Mouse (Mus musculus) small intestine, adult 2 months (tissue): ENCODE results near the gene Adgrb3.

Source experiments
- CTCF ChIP-seq: fragments of 200-500 bp; IDR thresholded peaks from 2 replicates; pipeline ENCODE4 v1.5.1; 2012; ENCODE audit warnings: low read depth, mild to moderate bottlenecking, control low read depth, inconsistent platforms, low read length, moderate library complexity, mixed read lengths; ENCODE audit not compliant: insufficient replicate concordance, insufficient read length; ENCODE audit errors: extremely low read depth
- POLR2A ChIP-seq: fragments of 200-500 bp; IDR thresholded peaks from 2 replicates; pipeline ENCODE4 v1.6.1; 2012; ENCODE audit warnings: low read depth, mild to moderate bottlenecking, control low read depth, inconsistent platforms, low read length, moderate library complexity

DNA sequence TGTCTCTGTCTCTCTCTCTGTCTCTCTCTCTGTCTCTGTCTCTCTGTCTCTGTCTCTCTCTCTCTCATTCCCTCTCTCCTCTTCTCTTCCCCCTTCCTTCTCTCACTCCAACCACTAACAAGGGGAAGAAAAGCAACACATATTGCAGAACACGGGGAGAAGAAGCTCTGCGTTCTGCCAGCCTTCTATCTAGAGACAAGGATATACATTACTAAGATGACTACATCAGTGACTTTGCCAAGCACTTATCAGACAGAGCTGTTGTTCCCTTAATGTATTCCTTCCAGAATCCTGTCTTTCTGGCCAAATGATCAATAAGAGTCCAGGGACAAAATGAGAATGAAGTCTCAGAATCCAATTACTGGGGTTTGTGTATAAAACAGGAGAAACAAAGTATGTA lies 123.2 kb downstream of the Adgrb3 start:
- no peak for TF ChIP-seq CTCF
- TF ChIP-seq POLR2A, result no peak
